Mouse (Mus musculus) G1E (cell line): ENCODE measurements around the gene Trim65.

Experiments used
- CTCF ChIP-seq: IDR thresholded peaks from 2 replicates; pipeline ENCODE4 v1.5.1; 2012; ENCODE audit warnings: low read depth, low read length, inconsistent platforms, mixed read lengths
- GATA1 ChIP-seq: IDR thresholded peaks from 2 replicates; pipeline ENCODE4 v1.6.1; 2012; ENCODE audit warnings: borderline replicate concordance, low read length, inconsistent platforms, mixed read lengths
- POLR2AphosphoS5 ChIP-seq: IDR thresholded peaks from 2 replicates; pipeline ENCODE4 v1.6.1; 2012; ENCODE audit warnings: low read depth, low read length, inconsistent platforms; ENCODE audit not compliant: insufficient replicate concordance
- TAL1 ChIP-seq: conservative IDR thresholded peaks from 2 replicates; pipeline ENCODE4 v1.6.1; 2012; ENCODE audit warnings: low read depth, low read length, inconsistent platforms, mixed read lengths

DNA sequence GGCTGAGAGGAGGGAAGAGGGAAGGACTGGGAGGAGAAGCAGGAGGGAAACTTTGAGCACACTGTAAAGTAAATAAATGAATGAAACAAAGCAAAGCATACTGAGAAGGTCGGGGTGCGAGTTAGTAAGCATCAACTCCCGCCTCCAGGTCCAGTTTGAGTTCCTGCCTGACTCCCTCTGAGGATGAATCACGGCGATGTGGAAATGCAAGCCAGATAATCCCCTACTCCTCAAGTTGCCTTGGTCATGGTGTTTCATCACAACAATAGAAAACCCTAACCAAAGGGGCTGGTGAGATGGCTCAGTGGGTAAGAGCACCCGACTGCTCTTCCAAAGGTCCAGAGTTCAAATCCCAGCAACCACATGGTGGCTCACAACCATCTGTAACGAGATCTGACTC is 45.1 kb upstream of the Trim65 start:
- TF ChIP-seq CTCF (no peak), GATA1 (no peak), TAL1 (no peak), POLR2AphosphoS5 (no peak)
